ENCODE assay signal across 40 mouse cellular contexts in genomic region chr11:4599916-4600315, GRCm38 (mm10). TPM values are rescaled to one million over a fixed set of nuclear protein-coding genes. Genes with fewer than 3 reads are reported as not detected.
DNase-seq lines count a peak whose midpoint lies in the region; ATAC-seq and TF ChIP-seq lines count a peak whose summit lies in the region.
"Had no signal": no experiment of that assay in that cellular context is flagged by ENCODE, and none has a peak within 500 bp of the region (broad histone marks: within the 10 kb centered on the region; RNA-seq: fewer than 3 reads in every experiment).

No protein-coding gene starts in this region.

- 0 out of 2 replicates have a peak overlapping the region, but pooled peaks have one; percentile 9 for H3K4me3 ChIP-seq in bone marrow macrophage, adult 2 months (ENCODE audit: insufficient read depth, low read length)
- H3K4me3 ChIP-seq in embryonic facial prominence, embryonic 10.5 days: no peak overlapping the region
- no peak overlapping the region for H3K4me3 ChIP-seq in forebrain, embryonic 13.5 days
- H3K4me3 ChIP-seq: forebrain, embryonic 15.5 days; gastrocnemius, adult 2 months; heart, embryonic 13.5 days; hindbrain, embryonic 10.5 days; limb, embryonic 12.5 days; liver, embryonic 15.5 days; megakaryocyte, embryonic 14.5 days; midbrain, embryonic 12.5 days; neural tube, embryonic 13.5 days; stomach, embryonic 15.5 days had no signal

- peak; percentile 57 to 68 for DNase-seq in spleen, postnatal 36 days (ENCODE audit: low spot score in 2 of 2)
- no peak for DNase-seq in spleen, postnatal 10 days (ENCODE audit: low spot score in 2 of 2)
- DNase-seq in embryonic facial prominence, embryonic 10.5 days (ENCODE audit: low spot score): no peak
- no peak for DNase-seq in left cerebral cortex, postnatal 14 days (ENCODE audit: low spot score in 2 of 2)
- no peak for DNase-seq in thymus, postnatal 4 days
- DNase-seq: adrenal gland, postnatal 14 days; cerebellum, adult 18-20 months; cerebellum, postnatal 14 days; gastrocnemius, adult 2 months; heart, postnatal 10 days; kidney, adult 18-20 months; kidney, postnatal 4 days; lung, embryonic 14.5 days; lung, postnatal 14 days had no signal

- peak; percentile 87 for ATAC-seq in megakaryocyte, adult 5-6 weeks (ENCODE audit: poor library complexity, severe bottlenecking)
- no peak for ATAC-seq in forebrain, embryonic 13.5 days
- ATAC-seq: forebrain, embryonic 15.5 days; hindbrain, embryonic 16.5 days; Patski had no signal

- no peak for TF ChIP-seq POLR2A in bone marrow macrophage, adult 2 months (IDR thresholded peaks at IDR 0.05; ENCODE audit: borderline replicate concordance, low read depth, low read length)

- WGBS in embryonic facial prominence, embryonic 10.5 days: 96% methylated on average over 3 of the region's 3 CpGs
- WGBS in forebrain, embryonic 13.5 days: 90% methylated on average over 3 of the region's 3 CpGs

- H3K27ac ChIP-seq in bone marrow macrophage, adult 2 months (ENCODE audit: insufficient read depth, low read depth, low read length): peak overlapping the region; percentile 72
- H3K27ac ChIP-seq in embryonic facial prominence, embryonic 10.5 days (replicated peaks): no peak overlapping the region
- H3K27ac ChIP-seq in forebrain, embryonic 13.5 days: no peak overlapping the region
- H3K27ac ChIP-seq: forebrain, embryonic 15.5 days; gastrocnemius, adult 2 months; heart, embryonic 13.5 days; hindbrain, embryonic 10.5 days; kidney, postnatal 0 days; limb, embryonic 12.5 days; liver, embryonic 15.5 days; midbrain, embryonic 12.5 days; neural tube, embryonic 13.5 days; stomach, embryonic 15.5 days had no signal

- no peaks in the 10 kb centered on the region for H3K9me3 ChIP-seq in embryonic facial prominence, embryonic 10.5 days
- H3K9me3 ChIP-seq in forebrain, embryonic 13.5 days (replicated peaks): no peaks in the 10 kb centered on the region
- H3K9me3 ChIP-seq: forebrain, embryonic 15.5 days; heart, embryonic 13.5 days; hindbrain, embryonic 10.5 days; limb, embryonic 12.5 days; liver, embryonic 15.5 days; megakaryocyte, embryonic 14.5 days; midbrain, embryonic 12.5 days; neural tube, embryonic 13.5 days; stomach, embryonic 15.5 days had no signal

- no peak overlapping the region for H3K4me2 ChIP-seq in forebrain, embryonic 13.5 days
- H3K4me2 ChIP-seq: forebrain, embryonic 15.5 days; heart, embryonic 13.5 days; limb, embryonic 12.5 days; liver, embryonic 15.5 days; lung, embryonic 14.5 days; midbrain, embryonic 12.5 days; neural tube, embryonic 13.5 days; stomach, embryonic 15.5 days had no signal

- H3K4me1 ChIP-seq in bone marrow macrophage, adult 2 months (ENCODE audit: control insufficient read depth, insufficient read depth, low read length): peaks cover 38% of the 10 kb centered on the region
- H3K4me1 ChIP-seq in embryonic facial prominence, embryonic 10.5 days: peaks cover 14% of the 10 kb centered on the region
- H3K4me1 ChIP-seq in forebrain, embryonic 13.5 days: peaks cover 20% of the 10 kb centered on the region

- intact Hi-C loops in left cerebral cortex, postnatal 14 days (cut with DNase I): no loop called here

- H3K27me3 ChIP-seq in embryonic facial prominence, embryonic 10.5 days (replicated peaks; ENCODE audit: low read depth, poor library complexity, severe bottlenecking): no peaks in the 10 kb centered on the region
- no peaks in the 10 kb centered on the region for H3K27me3 ChIP-seq in forebrain, embryonic 13.5 days
- H3K27me3 ChIP-seq: forebrain, embryonic 15.5 days; heart, embryonic 13.5 days; limb, embryonic 12.5 days; megakaryocyte, embryonic 14.5 days; midbrain, embryonic 12.5 days; neural tube, embryonic 13.5 days; stomach, embryonic 15.5 days had no signal

- no peak overlapping the region for H3K9ac ChIP-seq in forebrain, embryonic 13.5 days
- H3K9ac ChIP-seq: forebrain, embryonic 15.5 days; heart, embryonic 13.5 days; limb, embryonic 12.5 days; liver, embryonic 15.5 days; lung, embryonic 14.5 days; midbrain, embryonic 12.5 days; neural tube, embryonic 13.5 days; stomach, embryonic 15.5 days had no signal

- H3K36me3 ChIP-seq in embryonic facial prominence, embryonic 10.5 days (replicated peaks): no peaks in the 10 kb centered on the region
- H3K36me3 ChIP-seq in forebrain, embryonic 13.5 days (ENCODE audit: poor library complexity, severe bottlenecking): no peaks in the 10 kb centered on the region
- H3K36me3 ChIP-seq: forebrain, embryonic 15.5 days; heart, embryonic 13.5 days; hindbrain, embryonic 10.5 days; limb, embryonic 12.5 days; liver, embryonic 15.5 days; midbrain, embryonic 12.5 days; neural tube, embryonic 13.5 days; stomach, embryonic 15.5 days had no signal

- no peak for TF ChIP-seq CTCF in bone marrow macrophage, adult 2 months (IDR thresholded peaks at IDR 0.05; ENCODE audit: low read depth, low read length)

RNA-seq across cellular contexts. Expression of gene Mtmr3, which starts 5.3 kb away (rescaled TPM):
- polyA plus RNA-seq in bone marrow macrophage, adult 2 months (2012; ENCODE audit: insufficient read depth, insufficient read length, missing spikeins): 43.1 and 43.5 TPM in 2 replicates
- total RNA-seq in megakaryocyte, adult 5-6 weeks (2015): 44.1 and 47.0 TPM in 2 replicates
- total RNA-seq in megakaryocyte, adult 5-6 weeks (2017): 71.1 and 77.2 TPM in 2 replicates
- 28.2 and 29.2 TPM in 2 replicates for polyA plus RNA-seq in embryonic facial prominence, embryonic 10.5 days (2016; fragmentation: Nextera tagmentation; extraction: Ambion mirVana)
- 32.2 and 36.0 TPM in 2 replicates for polyA plus RNA-seq in forebrain, embryonic 13.5 days (2015; fragmentation: Nextera tagmentation; extraction: Ambion mirVana)
- total RNA-seq in left cerebral cortex, postnatal 14 days (2021): 10 to 100 TPM; 60.8 to 65.5 TPM

RNA-seq across cellular contexts. Expression of gene Gm11032, which starts 20.0 kb away (rescaled TPM):
- polyA plus RNA-seq in bone marrow macrophage, adult 2 months (2012; ENCODE audit: insufficient read depth, insufficient read length, missing spikeins): not detected in 2 replicates
- not detected in 2 replicates for total RNA-seq in megakaryocyte, adult 5-6 weeks (2015)
- total RNA-seq in megakaryocyte, adult 5-6 weeks (2017): not detected in 2 replicates
- polyA plus RNA-seq in embryonic facial prominence, embryonic 10.5 days (2016; fragmentation: Nextera tagmentation; extraction: Ambion mirVana): not detected in 2 replicates
- polyA plus RNA-seq in forebrain, embryonic 13.5 days (2015; fragmentation: Nextera tagmentation; extraction: Ambion mirVana): not detected in 2 replicates
- total RNA-seq in left cerebral cortex, postnatal 14 days (2021): not detected
- total RNA-seq: adrenal gland, postnatal 14 days; ES-E14; gastrocnemius, adult 2 months; gastrocnemius, postnatal 4 days; heart, adult 8-10 months; heart, postnatal 10 days; layer of hippocampus, adult 8-10 months; left cerebral cortex, postnatal 25 days; liver, adult 2 months; midbrain, postnatal 0 days had no signal
- polyA plus RNA-seq: brain, embryonic 14.5 days; embryonic facial prominence, embryonic 11.5 days; forebrain, embryonic 15.5 days; heart, embryonic 13.5 days; hindbrain, embryonic 10.5 days; hindbrain, embryonic 16.5 days; intestine, embryonic 14.5 days; kidney, postnatal 0 days; limb, embryonic 12.5 days; liver, adult 2 months; liver, embryonic 15.5 days; lung, embryonic 14.5 days; midbrain, embryonic 12.5 days; midbrain, postnatal 0 days; neural tube, embryonic 13.5 days; Patski; stomach, embryonic 15.5 days; urinary bladder, adult 2 months had no signal

RNA-seq across cellular contexts. Expression of gene Ascc2, which starts 37.6 kb away (rescaled TPM):
- 34.2 and 36.5 TPM in 2 replicates for polyA plus RNA-seq in bone marrow macrophage, adult 2 months (2012; ENCODE audit: insufficient read depth, insufficient read length, missing spikeins)
- 14.4 and 14.6 TPM in 2 replicates for total RNA-seq in megakaryocyte, adult 5-6 weeks (2015)
- total RNA-seq in megakaryocyte, adult 5-6 weeks (2017): 15.7 and 16.0 TPM in 2 replicates
- 42.2 and 43.0 TPM in 2 replicates for polyA plus RNA-seq in embryonic facial prominence, embryonic 10.5 days (2016; fragmentation: Nextera tagmentation; extraction: Ambion mirVana)
- 25.2 and 27.3 TPM in 2 replicates for polyA plus RNA-seq in forebrain, embryonic 13.5 days (2015; fragmentation: Nextera tagmentation; extraction: Ambion mirVana)
- total RNA-seq in left cerebral cortex, postnatal 14 days (2021): 10 to 100 TPM; 18.6 to 19.8 TPM

Comparison
In these comparisons a context has a peak if more than half of its experiments do, and no peak if none do; other contexts are left out.
1. DNase-seq: peak in spleen, postnatal 36 days (2 of 2); none in spleen, postnatal 10 days (0 of 2), embryonic facial prominence, embryonic 10.5 days (single experiment), left cerebral cortex, postnatal 14 days (0 of 2) and thymus, postnatal 4 days (single experiment).